Mouse (Mus musculus) right cerebral cortex, postnatal 36 days (tissue): ENCODE data around the gene Tnfrsf22.
A peak's percentile ranks its signal among the peaks of the same experiment; 100 is the strongest.

ENCODE experiments used
- DNase-seq, 2 experiments: peaks; one replicate each; pipeline ENCODE4 v3.0.0; 2022; ENCODE audit warnings: low spot score in 2 of 2, mixed read lengths in 1 of 2

The Tnfrsf22 gene

DNA sequence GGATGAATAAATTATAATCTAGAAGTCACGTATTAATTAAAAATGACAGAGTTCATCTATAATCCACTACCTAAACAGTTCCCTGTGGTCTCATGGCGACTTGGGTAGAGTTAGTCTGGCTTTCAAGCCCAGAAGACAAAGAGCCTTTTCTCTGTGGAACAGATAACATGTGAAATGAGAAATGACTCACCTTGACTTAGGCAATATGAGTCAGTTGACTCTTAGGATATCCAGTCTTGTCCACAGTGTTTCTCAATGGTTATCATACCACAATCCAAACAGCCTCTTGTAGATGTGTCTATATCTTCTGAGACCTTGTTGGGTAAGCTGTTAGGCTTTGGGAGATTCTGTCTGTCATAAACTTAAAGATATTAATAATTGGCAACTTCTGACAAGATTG lies 18.0 kb downstream of the Tnfrsf22 start:
- DNase-seq = no peak

DNA sequence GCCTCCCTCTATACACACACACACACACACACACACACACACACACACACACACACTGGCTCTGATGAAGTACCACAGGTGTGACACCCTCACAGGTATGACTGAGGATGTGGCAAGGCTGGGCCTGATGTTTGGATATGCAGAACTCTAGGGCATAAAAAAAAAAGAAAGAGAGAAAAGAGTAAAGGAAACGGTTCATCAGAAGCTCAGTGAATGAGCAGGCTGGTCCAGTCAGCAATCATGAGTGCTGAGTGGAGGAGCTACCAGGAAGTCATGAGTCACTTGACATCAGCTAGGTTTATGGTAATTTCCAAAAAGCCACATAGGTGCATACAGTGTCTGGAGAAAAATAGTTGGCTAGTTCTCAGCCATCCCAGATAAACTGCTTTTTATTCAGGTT lies 20.0 kb downstream of the Tnfrsf22 start:
- no peak for DNase-seq

DNA sequence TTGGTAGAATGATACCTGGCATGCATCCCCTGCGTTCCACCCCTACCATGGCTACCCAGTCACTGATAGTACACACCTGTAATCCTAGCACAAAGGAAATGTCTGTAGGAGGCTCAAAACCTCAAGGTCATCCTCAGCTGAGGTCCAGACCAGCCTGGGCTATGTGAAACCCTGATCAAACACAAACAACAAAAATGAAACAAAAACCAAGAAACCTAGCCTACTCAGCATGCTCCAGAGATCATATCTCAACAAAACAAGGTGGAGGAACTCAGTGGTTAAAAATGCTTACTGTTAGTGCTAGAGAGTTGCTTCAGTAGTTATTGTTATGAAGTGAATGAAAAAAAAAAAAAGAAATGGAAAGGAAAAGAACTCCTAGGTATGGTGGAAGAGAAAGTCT lies 20.9 kb downstream of the Tnfrsf22 start, which contains the start of gene Tnfrsf26:
Tnfrsf26 (minus strand) TSS at position 183 of the 400 bp plus-strand sequence.
- no peak for DNase-seq

DNA sequence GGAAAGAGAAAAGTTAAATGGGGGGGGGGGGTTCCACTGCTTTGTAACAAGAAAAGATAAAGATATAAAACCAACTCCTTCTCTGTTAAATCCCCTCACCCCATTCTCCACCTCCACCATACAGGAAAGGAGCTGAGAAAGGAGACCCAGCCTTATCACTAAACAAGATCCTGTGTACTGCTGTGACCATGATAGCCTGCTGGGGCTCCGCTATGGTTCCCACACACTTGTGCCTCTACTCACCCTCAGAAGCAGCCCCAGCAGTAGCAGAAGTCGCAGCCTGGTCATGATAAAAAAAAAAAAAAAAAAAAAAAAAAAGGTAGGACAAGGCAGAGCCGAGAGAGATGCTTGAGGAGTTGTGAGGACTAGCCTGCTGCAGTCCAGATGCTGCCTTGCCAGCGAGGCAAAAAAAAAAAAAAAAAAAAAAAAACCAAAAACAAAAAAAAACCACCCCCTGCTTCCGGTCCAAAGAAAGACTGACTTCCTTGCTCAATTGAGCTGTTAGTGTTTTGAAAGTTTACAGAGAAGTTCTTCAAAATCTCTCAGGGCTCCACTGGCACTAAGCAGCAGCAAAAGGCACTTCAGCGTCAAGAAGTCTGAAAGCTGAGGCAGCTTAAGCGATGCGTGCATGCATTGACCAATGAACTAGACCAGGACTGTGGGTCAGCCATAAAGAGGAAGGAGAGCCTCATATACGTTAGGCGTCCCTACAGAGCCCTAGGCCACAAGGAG lies 21.7 kb downstream of the Tnfrsf22 start:
- DNase-seq = no peak

DNA sequence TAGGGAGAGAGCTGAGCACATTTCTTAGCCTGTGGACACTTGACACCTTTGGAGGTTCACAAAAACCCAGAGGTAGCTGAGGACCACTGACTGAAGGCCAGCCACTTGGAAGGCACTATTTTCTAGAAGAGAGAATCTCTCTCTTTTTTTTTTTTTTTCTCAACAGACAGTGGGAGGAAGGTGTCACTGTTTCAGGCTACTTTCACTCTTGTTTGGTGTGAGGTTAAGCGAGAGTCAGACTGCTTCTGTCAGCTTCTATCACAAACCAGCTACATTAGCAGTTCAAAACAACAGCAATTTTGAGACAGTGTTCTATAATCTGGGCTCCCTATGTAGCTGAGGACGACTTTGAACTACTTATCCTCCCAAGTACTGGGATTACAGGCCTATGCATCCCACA lies 23.3 kb downstream of the Tnfrsf22 start:
- no peak for DNase-seq

DNA sequence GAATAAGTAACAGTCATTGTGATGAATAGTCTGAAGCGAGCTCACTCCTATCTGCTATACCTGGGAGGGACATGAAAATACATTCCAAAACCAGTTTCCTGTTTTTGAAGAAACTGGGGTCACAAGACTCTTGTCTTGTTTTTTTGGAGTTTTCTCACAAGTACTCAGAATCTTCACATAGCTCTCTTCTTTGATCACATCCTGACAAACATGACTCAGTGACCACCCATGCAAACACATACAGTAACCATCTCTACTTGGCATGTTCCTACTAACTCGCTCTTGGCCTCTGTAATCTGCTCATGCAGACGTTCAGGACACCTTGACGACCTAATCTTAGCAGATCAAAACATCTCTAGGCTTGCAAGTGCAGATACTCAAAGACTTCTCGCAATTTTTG lies 24.3 kb downstream of the Tnfrsf22 start:
- no peak for DNase-seq

DNA sequence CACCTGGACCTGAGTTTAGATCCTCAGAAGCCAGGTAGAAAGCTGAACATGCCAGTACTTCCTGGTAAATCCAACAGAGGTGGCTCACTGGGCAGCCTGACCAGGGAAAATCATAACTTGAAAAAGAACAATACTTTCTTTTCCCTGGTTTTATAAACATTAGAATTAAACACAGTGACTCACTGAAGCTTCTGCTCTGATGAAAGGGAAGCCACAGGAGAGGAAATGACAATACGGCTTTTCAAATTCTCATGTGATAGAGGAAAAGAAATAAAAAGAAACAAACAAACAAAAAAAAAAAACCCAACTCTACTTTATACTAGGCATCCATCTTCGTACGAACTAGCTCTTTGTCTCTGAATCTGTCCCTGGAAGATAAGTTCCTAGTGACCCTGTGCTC lies 24.9 kb downstream of the Tnfrsf22 start:
- DNase-seq = no peak

DNA sequence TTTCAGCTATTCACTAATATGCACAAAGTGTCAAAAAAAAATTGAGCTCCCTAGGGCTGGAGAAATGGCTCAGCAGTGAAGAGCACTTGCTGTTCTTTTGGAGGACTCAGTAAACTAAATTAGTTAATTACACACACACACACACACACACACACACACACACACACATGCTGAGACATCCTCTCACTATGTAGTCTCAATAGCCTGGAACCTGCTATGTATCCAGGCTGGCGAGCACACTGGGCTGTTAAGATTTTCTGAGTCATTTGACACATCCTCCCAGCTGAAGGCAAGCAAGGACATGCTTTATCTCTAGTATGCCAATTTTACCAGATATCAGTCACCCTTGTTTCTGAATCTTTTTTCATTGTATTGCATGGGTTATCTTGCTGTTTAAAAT lies 28.5 kb downstream of the Tnfrsf22 start:
- DNase-seq = no peak

DNA sequence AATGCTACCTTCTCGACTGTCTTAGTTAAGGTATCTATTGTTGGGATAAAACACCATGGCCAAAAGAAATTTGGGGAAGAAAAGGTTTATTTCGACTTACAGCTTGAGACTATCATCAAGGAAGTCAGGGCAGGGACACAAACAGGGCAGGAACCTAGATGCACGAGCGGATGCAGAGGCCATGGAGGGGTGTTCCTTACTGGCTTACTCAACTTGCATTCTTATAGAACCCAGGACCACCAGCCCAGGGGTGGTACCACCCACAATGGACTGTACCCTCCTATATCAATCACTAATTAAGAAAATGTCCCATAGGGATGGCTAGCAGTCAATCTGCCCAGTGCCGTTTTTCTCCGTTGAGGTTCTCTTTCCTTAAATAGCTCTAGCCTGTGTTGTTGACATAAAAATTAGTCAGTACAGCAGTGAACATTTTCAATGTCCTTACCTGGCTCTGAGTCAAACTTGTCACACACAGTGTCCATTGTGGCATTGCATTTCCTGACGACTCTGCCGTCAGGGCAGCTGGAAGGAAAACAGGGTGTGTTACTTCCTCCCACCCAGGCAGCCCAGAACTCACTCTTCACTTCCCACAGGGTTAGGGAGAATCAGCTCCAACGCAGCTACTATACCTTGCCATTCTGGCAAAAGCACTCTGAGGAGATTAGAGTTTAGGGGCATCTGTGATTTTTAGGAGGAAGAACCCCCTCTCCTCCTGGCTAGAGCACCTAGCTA lies 34.9 kb downstream of the Tnfrsf22 start:
- no peak for DNase-seq

DNA sequence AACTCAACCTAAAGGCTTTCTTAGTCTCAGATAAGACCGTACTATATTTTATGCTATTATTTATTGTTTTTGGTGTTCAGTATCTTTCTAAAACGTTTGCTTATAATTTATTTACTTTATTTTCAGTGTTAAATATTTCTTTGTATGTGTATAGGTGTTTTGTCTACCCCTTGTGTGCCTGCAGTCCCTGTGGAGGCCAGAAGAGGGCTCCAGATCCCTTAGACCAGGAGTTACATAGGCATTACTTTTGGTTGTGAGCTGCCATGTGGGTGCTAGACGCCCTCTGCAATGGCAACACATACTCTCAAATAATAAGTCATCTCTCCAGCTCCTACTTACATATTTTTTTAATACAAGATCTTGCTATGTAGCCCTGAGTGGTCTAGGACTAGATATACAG lies 37.2 kb downstream of the Tnfrsf22 start:
- no peak for DNase-seq

DNA sequence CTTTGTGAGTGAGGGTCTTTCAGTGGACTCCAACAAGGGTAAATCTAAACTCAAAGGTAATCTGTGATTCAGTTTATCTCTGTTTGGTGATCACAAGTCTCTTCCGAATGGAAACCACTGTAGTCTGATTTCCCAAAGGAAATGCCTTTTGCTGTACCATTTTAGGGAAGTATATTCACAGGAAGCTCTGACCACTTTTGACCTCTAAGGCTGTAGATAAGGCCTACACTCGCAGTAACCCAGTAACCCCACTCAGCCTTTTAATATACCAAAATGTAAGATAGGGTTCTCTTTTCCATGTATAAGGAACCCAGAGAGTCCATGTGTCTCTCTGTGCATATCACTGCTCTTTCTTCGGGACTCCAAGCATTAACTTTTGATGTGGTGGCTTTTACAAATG lies 44.1 kb downstream of the Tnfrsf22 start:
- DNase-seq = no peak

DNA sequence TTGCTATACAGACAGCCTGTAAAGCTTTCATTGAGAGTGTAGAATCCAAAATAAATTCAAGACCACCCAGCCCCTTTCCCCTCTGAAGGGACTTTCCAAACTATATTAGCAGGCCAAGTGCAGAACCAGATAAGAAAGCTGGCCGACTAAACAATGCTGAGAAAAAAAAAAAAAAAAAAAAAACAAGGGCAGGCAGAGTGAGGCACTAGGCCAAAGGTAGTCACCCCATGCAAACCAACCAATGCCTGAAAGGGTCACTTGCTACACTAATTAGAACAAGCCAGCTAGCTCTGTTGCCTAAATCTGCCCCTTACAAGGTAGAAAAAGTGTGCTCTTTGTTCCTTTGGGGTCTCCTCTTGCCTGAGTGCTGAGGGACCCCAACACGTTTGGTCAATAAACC lies 44.6 kb downstream of the Tnfrsf22 start:
- DNase-seq = no peak

DNA sequence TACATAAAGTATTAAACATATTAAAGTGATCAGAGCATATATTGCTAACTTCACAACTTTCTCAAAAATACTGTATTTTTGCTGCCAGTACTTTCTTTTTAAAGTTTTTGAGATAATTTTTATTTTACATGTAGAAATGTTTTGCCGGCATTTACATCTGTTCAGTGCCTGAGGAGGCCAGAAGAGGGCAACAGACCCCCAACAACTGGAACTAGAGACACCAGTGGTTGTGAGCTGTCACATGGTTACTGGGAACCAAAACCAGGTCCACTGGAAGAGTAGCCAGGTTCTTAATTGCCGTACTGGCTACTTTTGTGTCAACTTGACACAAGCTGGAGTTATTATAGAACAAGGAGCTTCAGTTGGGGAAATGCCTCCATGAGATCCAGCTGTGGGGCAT lies 47.8 kb downstream of the Tnfrsf22 start:
- no peak for DNase-seq

DNA sequence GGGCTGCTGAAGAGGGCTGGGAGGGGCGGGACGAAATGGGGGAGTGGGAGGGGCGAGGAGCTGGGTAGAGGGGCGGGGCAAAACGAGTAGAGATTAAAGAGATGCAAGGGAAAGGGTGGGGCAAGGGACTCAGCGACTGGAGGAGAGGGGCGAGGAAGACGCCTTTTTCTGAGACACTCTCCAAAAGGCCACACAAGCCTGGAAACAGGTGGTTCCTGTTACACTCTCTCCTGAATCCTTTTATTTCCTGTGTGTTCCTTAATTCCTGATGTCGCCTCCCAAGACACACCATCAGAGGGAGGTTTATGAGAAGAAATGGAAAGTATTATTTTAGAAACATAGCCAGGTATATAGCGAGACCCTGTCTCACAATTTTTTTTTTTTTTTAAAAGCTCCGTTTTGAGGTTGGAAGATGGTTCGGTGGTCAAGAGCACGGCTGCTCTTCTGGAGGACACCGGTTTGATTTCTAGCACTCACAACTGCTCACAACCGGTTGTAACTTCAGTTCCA lies 49.2 kb downstream of the Tnfrsf22 start:
- DNase-seq = no peak

DNA sequence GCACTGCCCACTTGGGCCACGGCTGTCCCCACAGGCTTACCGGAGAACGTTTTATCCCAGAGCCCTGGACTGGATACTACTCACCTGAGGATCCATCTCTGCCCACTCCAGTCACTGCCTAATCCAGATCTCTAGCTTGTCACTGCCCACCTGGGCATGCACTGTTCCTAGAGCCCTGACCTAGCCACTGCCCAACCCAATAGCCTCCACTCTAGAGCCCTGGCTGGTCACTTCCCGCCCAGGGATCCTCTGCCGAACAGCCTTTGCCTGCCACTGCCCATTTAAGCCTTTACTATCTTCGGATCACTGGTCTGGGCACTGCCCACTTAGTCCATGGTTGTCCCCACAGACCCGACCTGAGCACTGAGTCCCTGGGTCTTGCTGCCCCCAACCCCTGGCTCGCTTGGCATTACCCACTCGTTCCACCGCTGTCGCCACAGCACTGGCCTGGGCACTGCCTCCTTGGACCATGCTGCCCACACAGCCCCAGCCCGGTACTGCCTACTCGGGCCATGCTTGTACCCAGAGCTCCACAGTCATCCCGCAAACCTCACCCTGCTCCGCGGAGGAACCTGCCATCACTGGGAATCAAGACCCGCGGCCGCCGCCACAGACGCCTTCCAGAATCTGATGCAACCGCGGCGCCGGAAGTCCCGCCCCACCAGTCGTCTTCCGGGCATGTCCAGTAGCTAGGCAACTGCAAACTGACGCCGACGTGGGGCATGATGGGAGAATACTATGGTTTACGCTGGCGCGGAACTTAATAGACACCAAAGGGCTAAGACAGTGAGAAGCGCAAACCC lies 49.8 kb downstream of the Tnfrsf22 start, which contains the start of gene Cars:
Cars (minus strand) TSS at position 663 of the 803 bp plus-strand sequence.
- peak; percentile 91 to 95 for DNase-seq

DNA sequence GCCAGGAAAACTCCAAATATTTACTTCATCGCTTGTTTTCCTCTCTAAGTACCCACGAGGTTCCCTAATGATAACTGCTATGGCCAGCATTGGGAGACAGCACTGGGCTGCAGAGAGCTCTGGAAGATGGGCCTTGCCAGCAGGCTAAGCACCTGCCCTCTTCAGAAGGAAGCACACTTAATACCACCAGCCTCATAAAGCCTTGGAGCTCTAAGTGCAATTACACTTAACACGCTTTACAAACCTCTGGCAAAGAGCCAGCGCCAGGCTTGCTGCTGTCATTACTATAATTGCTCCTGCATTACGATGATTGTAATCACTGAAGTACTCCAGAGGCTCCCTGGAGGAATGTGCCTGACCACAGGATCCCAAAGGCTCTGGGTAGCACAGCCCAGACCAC lies 54.6 kb downstream of the Tnfrsf22 start:
- no peak for DNase-seq

DNA sequence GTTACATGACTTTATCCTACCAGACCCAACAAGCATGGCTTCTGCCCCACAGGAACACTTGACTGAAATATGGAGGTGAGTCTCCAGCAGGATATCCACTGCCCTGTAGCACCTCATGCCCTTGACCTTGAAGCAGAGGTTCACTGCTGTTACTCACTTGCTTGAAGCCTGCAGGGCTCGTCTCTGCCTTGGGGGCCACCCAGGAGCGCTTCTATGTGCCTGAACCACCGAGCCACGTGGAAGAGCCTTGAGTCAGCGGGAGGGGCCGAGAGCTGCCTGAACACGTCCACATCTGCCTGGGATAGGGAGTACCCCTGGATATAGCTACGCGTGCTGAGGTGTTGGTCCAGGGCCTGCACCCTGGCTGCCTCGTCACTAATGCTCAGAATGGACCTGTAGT lies 57.2 kb downstream of the Tnfrsf22 start:
- no peak for DNase-seq

DNA sequence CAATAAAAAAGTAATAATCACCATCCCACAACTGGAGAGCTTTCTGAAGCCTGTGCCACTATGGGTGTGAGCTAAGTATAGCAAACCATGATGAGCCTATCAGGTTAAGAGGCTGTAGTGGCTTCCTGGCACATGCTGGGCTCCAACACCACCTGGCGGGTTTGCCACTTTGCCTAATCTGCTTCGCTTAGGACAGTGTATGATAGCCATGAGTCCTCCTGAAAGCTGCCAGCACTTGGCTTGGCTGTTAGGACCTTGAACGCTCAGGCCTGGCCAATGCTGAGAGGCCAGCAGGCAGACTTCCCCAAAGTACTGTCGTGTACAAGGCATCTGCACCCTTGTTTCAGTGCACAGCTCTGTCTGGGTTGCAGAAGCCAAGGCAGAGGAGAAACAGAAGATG lies 61.5 kb downstream of the Tnfrsf22 start:
- DNase-seq = no peak

DNA sequence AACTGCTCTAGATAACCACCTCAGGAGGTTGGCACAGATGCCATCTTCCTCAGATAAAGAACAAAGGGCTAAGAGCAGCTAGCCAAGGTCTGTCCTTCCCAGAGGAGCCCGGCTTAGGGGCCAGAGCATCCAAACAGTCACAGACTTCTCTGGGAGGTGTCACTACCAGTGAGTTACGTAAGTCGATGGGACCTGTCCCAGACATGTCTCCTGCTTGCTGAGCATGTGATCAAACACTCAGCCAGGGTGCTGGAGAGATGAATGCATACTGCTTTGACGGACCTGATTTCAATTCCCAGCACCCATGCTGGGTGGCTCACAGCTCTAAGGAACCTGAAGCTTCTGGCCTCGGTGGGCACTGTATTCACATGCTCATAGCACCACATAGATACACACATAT lies 61.9 kb downstream of the Tnfrsf22 start:
- no peak for DNase-seq
